Mouse (Mus musculus) embryo, embryonic 11.5 days (tissue): ENCODE measurements around the gene Cinp.
"Not testable (repeated sequence)": the region's sequence is repeated elsewhere in the genome, so short reads cannot be mapped to it uniquely, and the experiment has no call there.

Experiments used
- DNase-seq: peaks from one replicate; pipeline ENCODE4 v3.0.0-alpha.2; 2012; ENCODE audit warnings: low read depth, low spot score

Cinp gene

GRCm38 (mm10) chr12:110860293-110860692, 28.7 kb downstream of the Cinp start:
- DNase-seq = no peak

DNA sequence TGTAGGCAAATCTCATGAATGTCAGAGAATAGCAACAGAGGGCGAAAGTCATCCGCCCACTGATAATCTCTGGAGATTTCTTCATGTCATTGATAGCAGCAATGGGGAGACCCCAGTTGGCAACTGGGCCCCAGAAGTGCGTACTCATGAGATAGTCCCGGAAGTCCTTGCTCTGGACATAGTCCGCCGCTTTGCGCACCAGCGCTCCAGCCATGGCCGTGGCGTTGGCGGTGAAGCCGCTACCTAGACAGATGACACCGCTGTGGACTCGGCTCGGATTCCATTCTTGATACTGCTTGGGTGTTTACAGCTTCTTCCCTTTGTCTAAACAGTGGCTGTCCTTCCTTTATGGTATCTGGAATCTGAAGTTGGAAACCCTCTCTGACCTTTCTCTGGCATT, 30.3 kb downstream of the Cinp start:
- DNase-seq = not testable (repeated sequence)

GRCm38 (mm10) chr12:110857196-110857595, 31.7 kb downstream of the Cinp start:
- no peak for DNase-seq

DNA sequence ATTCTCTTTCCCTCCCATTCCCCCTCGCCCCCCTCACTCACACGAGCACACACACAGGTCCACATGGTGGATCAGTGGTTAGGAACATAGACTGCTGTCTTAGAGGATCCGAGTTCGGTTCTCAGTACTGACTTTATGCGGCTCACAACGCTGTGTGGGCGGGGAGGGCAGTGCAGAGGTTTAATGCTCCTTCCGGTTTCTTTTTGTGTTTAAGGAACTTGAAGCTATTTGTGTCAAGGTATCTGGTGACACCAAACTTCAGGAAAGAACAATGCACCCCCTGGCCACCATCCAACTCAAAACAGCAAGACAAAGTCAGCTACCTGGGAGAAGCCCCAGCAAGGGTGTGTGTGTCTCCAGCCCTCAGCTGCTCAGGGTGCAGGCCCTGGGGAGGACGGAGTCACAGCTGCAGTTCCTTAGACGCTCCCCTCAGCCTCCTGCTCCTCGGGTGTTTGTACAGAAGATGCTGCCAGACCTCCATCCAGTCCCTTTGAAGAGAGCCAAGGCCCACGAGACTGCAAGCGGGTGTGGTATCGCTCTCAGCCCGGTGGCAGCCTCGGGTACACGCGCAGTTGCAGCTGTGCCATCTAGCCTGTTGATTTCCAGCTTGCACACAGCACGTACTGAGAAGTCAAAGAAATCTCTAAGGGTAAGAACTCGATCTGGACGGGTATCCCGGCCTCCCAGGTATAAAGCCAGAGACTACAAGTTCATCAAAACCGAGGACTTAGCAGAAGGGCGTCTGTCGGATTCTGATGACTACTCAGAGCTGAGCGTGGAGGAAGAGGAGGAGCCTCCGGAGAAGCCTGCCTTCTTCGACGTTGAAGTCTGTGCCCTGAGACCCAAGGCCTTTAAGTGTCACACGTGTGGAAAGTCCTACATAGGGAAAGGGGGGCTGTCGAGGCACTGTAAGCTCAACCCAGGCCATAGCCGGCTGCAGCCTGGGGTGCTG, 33.9 kb downstream of the Cinp start:
- no peak for DNase-seq

DNA sequence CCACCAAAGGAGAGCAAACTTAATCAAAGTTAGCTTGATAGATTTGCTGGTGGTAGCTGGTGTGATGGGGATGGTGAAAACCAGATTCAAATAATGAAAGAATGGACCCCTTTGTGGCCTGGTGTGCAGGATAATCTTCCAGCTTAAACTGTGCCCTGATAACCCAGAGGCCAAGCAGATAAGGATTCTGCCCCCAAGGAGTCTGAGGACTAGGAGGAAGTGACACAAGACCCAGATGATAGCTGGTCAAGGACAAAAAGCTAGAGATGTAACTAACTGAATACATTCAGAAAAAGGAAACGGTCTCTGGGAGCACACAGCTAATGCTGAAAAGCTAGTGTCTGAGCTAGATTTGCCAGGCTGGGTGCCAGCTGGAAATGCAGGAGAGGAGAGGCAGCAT, 37.0 kb downstream of the Cinp start:
- no peak for DNase-seq

- DNase-seq = no peak
These were observed 37.5 kb downstream of the Cinp start for GRCm38 (mm10) chr12:110851414-110851813.

DNA sequence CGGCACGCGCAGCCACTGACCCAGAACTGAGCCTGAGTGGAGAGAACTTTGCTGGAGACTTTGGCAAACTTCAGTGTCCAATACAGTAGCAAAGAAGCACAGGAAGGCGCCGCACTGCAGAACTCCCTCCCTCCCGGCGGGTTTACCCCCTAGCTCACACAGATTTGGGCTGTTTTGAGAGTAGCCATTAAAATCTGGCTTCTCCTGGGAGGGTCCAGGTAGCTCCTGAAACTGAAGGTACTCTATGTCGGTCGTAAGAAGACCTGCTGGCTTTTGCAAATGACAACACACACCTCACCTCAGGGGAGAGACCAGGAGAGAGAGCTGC, 38.1 kb downstream of the Cinp start:
- DNase-seq = no peak

GRCm38 (mm10) chr12:110850010-110850928, 38.7 kb downstream of the Cinp start, which contains the start of gene Zfp839:
Gene Zfp839 (plus strand): TSS chr12:110850253.
- DNase-seq = peak; percentile 68

- DNase-seq = no peak
These were observed 42.7 kb downstream of the Cinp start for GRCm38 (mm10) chr12:110846191-110846765.

DNA sequence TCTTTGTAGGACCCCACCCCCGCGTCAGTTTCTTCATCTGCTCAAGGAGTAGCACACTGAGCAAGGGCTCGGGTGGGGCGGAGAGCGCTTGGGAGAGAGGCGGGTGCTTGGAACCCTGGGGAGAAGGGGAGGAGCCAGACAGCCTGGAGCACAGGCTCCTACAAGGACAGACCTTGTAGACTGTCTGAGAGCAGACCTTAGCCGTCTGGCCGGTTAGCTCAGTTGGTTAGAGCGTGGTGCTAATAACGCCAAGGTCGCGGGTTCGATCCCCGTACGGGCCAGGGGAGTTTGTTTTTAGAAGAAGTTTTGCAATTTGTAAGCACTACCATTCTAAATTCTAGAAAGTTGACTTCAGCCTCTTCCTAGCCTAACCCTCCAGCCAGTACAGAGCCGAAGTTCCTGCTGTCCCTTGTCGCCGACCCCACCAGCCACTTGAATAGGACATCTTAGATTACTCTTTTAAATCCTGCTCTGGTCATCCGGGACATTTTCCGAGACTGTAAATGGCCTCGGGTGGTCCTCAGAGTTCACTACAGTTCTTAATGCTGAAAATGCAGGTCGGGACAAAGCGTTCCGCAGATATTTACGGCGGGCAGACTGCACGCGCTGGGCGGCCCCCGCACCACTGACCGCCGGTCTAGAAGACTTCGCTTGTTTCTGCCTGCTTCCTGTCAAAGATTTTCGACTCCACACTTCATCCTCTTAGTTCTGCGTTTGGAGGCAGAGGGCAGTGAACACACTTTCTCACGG, 43.6 kb downstream of the Cinp start:
- DNase-seq = peak; percentile 89

GRCm38 (mm10) chr12:110844227-110845130, 44.5 kb downstream of the Cinp start:
- no peak for DNase-seq

DNA sequence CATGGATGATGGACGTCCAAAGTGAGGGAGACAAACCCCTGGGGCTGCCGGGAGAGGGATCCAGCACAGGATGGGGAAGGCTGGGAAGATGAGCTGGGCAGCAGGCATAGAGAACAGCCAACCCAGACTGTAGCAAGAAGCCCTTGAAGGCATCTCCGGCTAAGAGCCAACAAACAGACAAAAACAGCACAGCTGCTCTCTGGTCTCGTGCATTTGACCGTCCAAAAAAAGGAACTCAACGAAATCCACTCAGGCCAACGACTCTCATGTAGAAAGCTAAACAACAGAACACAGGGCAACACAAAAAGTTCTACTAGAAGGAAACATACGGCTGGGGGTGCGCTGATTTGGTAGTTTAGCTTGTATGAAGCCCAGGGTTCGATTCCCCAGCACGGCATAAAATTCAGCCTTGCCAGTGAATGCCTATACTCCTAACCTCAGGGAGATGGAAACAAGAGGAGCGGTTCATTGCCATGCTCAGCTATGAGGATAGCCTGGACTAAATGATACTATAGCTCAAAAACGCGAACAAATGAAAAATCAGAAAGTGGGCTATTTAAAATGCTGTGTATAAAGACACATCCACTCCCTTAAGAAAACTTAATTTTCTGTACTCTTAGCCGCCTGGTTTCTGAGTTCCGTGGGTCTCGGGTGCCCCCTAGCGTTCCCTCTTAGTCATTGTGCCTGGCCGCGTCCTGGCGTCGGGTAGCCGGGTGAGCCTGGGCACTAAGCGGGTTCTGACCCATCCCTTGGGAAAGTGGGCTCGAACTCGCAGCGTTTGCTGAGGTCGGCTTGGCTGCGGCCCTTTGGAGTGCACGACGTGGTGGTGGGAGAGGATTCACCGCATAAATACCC, 45.5 kb downstream of the Cinp start:
- DNase-seq = peak; percentile 76

DNA sequence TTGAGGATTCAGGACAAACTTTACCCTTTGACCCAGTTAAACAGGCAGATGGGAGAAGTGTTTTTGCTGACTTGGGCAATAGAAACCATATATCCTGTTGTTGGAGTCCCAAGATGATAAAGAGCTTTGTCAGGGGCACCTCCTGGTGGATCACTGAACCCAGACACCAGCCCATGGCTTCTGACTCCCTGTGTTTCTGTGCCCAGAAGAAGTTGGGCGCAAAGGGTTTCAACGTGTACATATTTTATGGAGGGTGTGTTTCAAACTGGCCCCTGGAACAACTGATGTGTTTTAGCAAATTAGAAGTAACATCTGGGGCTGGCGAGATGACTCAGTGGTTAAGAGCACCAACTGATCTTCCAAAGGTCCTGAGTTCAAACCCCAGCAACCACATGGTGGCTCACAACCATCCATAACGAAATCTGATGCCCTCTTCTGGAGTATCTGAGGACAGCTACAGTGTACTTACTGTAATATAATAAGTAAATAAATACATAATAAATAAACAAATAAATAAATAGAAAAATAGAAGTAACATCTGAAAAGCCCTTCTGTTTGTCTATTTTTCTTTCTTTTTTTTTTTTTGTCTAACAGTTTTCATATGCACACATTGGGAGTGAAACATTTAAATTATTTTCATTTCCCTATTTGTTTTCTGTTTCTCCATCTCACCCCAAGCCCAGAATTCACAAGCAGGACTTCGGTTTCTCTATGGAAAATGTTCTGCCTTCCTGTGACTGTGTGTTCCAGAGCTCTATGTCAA, 47.0 kb downstream of the Cinp start:
- DNase-seq = no peak

DNA sequence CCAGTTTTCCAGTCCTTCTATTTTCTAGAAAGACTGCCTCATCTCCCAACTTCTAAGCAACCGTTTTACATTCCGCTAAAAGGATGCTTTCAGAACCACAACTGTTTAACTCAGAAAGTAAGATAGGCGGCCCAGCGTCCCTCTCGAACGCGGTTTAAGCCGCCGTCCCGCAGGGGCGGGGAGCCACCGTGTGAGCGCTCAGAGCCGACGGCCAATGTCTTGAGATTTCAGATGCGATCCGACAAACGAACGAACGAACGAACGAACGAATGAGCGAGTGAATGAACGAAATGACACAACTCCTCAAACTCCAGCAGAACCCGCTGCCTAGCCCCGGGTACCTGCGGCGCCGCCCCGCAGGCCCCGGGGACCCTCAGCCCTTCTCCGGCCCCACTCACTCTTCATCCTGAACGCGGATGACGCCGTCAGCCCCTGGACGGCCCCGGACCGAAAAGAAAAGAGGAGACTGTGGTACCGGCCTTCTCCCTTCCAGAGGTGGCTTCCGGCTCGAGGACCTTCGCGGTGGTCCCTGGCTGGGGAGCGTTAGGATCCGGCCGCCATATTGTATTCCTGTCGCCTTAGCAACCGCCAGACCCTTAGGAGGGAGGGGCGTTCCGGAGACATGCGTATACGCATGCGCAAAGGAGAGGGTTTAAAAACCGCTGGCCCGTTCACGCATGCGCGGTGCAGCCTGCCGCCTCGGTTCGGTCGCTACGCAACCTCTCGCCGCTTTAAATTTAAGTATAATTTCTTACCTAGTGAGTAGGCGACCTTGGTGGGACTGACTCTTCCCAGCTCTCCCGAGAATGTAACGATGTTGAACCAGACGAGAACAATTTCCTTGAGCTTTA, 48.4 kb downstream of the Cinp start, which contains the start of gene Mok:
Gene Mok (minus strand): TSS at position 592 of the 851 bp plus-strand sequence.
- peak; percentile 93 for DNase-seq

DNA sequence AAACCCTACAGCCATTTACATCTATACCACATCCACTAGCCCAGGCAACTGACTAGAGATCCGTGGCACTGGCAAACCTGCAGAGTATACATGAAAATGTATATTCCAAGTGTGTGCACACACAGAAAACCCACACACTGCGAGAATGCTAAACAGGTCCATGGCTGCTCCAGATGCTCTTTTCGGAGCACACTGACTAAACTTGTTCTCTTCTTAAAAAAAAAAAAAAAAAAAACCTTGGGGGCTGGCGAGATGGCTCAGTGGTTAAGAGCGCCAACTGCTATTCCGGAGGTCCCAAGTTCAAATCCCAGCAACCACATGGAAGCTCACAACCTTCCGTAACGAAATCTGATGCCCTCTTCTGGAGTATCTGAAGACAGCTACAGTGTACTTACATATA, 51.1 kb downstream of the Cinp start:
- DNase-seq = no peak

- DNase-seq = no peak
These were observed 51.6 kb downstream of the Cinp start for GRCm38 (mm10) chr12:110837192-110837841.

DNA sequence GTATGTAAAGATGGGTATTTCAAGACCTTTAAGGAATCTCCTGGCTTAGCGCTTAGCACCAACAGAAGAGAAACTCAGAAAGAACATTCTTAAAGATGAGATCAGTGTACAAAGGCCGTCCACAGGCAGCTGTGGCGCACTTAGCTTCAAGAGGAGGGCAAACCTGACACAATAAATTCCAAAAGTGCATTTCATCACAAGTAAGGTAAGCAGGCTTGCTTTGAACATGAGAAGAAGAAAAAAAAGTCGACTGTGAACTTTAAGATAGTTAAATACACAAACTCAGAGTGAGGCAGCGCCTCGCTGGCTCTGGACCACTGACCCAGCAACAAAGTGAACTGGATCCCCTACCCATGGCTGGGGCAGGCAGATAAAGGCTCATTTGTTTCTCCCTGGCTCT, 52.2 kb downstream of the Cinp start:
- no peak for DNase-seq
